Mouse (Mus musculus) kidney, postnatal 14 days (tissue): ENCODE data around the gene Thsd7b.
A peak's percentile ranks its signal among the peaks of the same experiment; 100 is the strongest.
"Not testable (repeated sequence)": the region's sequence is repeated elsewhere in the genome, so short reads cannot be mapped to it uniquely, and the experiment has no call there.

Experiments used
- DNase-seq: peaks from one replicate; pipeline ENCODE4 v3.0.0; 2022; ENCODE audit warnings: mixed read lengths

Thsd7b gene

DNA sequence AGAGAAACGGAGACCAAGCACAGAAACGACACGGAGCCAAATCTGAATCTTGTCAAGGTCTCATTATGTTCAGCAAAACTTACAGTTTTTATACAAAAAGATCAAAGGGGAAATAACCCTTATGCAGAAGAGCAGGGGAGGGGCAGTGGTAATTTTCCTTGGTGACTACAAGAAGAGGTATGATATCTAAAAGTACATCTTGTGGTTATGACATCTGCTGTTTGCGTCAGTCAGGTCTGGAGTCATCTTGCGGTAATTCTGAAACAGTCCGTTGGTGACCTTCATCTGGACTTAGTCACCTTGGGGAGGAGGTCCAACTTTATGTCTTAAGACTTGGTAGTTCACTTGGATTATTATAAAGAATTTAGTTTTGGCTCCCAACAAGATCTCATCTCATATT is 378.3 kb downstream of the Thsd7b start:
- not testable (repeated sequence) for DNase-seq

DNA sequence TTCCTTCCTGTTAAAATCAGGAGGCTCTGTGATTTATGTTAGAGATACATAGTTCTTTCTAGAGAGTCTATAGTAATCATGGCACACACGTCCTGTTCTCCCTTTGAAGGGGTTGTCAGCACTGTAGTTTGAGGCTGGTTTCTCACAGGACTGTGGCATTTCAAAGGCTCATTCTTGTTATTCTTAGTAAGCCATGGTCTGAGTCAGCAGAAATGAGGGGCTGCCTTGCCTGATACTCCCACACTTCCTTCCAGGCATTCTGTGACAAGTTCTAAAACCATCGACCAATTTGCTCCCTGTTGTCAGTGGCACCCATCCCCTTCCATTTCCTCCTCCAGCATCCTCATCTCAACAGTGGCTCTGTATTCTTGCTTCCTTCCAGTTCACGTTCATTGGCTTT is 384.9 kb downstream of the Thsd7b start:
- no peak for DNase-seq

DNA sequence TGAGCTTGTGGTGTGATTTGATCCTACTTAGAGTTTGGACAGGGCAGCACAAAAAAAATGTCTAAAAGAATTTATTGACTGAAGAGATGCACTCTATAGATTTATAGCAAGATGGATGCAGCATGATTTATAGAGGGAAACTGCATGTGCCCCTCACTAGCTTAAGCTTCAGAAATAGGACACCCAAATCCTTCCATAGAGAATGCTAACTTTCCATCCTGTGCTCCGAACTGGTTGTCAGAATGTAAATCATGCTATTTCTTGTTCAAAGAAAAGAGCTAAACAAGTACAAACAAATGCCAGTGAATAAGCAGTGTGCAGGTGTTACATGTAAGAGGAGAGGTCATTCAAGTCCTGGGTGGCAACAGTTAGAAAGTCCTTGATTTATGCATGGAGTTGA is 402.8 kb downstream of the Thsd7b start:
- DNase-seq: no peak

DNA sequence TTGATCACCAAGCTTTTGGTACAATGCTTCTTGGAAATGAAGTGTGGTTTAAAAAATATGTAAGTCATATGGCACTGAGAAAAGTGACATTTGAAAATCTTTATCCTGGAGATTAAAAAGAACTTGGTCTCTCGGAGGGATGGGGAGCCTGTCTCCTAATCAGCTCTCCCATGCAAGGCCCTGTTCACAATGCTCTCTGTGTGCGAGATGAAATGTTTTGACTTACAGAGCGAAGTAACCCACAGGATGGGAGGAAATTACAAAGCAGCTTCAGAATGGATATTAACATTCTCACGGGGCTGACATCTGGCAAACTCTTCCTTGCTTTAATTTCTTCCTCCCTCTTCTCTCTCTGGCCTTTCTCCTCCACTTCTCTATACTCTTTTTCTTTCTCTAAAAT is 405.7 kb downstream of the Thsd7b start:
- no peak for DNase-seq

DNA sequence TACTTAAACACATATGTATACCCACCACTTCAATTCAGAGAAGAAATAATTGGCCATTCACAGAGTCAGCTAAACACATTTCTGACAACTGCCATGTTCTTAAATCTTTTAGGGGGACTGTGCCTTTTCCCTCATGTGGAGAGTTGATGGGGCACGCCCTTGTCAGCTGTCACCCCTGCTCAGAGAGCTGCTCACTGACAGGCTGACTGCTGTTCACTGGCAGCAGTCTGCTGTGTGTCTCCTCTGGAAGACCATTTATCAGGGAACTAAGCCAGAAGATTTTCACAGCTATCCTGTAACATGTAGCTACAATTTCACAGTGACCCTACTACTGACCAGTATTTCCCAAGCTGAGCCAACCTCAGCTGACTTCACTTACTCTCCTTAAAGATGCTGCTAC is 432.6 kb downstream of the Thsd7b start:
- no peak for DNase-seq

DNA sequence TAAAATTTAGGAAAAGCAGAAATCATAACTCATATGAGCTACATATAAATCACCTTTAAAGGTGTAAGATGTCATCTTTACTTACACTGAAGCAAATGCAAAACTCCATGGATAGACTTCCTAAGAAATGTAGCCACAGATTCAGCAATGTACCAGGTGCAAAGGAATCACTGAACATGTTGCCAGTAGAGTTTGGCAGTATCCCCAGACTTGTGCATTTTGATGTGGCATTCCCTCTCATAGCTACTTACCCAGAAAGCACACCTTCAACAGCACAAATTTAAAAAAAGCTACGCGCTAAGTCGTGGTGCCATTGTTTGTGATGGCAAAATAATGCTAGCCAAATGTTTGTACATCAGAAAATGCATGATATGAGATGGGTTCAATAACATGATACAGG is 439.6 kb downstream of the Thsd7b start:
- no peak for DNase-seq

DNA sequence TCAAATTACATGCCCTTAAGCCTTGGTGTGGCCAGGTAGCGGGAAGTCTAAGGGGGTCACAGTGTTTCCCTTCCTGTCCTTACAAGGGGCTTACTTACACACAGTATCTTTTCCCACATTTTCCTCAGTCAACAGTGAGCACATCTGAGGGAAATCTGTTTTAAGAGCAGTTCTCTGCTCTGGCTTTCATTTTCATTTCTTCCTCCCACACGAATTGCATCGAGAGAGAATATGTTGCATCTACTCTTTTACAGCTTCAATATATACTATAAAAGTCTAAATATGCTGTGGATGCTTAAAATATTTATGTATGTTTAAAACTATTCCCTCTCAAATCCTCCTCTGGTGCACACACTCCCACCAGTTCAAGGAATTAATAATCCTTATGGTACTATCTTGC is 440.5 kb downstream of the Thsd7b start:
- no peak for DNase-seq

DNA sequence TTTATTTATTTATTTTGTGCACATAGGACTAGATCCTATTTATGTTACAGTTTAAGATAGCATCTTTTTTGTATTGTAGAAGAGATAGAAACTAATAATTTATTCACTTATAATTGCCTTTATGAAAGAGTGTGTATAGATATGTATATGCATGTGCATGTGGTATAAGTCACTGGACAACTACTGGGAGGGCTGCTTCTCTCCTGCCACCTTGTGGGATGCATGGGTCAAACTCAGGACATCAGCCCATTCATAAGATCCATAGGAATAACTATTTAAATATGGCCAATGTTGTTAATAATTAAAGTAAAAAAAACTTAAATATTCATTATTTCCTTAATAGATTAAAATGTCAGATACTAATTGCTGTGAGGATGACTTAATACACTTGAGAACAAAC is 446.5 kb downstream of the Thsd7b start:
- no peak for DNase-seq

DNA sequence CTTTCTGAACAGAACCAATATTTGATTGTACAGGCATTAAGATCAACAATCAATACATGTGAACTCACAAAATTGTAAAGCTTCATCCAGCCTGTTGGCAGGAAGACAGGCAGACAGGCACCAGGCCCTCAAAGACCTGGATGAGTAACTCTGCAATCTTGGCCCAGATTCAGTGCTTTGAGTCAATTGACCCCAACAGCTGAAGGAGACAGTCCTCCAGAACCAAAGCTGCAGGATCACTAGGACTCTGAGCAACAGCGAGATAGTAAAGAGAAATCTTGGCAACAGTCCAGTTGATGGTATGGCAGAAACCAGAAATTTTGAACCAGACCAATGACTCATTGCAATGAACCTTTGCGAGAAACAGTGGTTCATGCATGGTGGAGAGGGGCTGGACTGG is 458.9 kb downstream of the Thsd7b start:
- no peak for DNase-seq

DNA sequence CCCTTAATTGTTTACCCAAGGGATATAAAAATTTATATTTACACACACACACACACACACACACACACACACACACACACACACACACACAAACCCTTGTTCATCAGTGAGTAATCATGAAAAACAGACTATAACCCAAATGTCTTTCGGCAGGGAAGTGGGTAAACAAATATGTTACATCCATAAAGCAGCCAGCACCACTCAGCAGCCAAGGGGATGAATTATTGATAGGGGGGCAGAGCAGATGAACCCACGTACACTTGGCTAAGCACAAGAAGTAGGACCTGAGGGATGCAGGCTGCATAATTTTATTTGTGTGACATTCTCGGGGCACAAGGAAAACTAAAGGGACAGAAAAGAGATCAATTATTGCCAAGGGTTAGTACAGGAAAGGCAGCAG is 474.5 kb downstream of the Thsd7b start:
- no peak for DNase-seq

DNA sequence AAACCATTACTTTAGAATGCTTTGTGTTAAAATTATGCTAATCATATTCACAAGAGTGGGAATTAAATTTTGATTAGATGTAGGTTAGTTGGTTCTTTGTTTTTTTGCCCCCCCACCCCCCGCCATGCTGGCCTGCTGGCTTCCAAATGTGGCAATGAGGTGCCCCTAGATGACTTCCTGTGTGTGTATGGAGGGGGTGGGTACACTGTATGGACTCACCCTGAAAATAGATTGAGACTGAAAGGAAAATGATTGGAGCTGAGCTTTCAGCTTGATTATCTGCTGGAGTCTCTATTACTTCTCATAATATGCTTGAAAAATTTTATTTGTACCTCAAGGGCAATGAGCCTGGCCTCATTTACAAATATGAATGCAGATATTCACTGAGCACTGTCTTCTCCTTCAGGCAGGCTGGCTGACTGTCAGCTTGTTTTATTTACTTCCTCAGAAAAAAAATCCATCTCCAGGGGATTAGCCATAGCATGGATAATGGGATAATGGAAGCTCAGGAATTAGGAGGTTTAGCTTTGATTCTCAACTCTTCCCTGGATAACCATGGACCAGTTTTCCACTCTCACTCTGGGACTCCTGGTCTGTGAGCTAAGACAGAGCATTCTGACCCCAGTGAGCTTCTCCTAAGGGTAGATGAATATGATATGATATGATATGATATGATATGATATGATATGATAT is 483.6 kb downstream of the Thsd7b start:
- DNase-seq: no peak

DNA sequence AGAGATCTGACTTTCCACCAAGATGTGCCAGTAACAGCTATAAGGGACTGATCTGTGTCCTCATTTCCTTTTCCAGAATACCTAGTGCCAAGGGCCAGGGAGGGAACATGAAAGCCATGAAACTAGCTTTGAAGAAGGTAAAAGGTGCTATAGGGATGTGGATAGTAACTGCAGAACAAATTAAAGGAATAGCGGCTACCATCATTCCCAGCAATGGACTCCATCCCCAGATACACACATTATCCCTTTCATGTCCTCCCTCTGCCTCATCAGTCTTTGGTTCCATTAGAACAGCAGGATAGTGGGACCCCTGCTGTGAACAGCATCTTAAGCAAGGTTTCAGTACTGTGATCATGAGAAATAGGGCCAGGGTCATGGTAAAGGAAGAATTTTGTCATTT is 485.9 kb downstream of the Thsd7b start:
- no peak for DNase-seq

DNA sequence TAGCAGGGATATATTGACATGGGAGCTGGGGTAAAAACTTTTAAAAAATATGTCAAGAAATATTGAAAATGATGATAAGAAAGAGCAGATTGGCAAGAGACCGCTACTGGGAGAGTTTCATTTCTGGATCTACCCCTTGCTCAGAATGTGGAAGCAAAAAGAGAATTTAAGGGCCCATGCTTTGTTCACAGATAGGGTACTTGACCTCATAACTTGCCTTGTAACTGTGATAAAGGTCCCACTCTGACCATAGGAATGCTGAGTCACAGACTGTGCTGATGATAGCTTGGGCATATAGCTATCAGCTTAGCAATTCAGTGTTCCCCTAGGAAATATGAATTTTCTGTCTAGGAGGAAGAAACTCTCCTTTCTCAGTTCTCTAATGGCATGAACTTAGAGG is 488.1 kb downstream of the Thsd7b start:
- DNase-seq: no peak

DNA sequence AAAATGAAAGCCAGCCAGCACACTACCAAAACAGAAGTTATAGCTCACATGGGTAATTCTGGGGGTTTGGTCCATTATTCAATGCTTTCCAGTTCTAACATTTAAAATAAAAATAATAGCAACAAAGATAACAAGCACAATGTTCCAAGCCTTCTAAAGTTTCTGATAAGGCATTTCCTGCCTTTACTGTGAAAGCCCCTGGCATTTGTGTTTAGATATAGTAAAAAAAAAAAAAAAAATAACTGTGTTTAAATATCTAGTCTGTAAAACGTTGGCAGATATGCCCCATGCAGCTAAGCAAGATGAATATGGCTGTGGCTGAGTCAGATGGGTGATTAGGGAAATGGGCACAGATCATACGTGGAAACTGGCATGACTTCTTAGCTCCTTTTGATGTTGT is 491.6 kb downstream of the Thsd7b start:
- no peak for DNase-seq

DNA sequence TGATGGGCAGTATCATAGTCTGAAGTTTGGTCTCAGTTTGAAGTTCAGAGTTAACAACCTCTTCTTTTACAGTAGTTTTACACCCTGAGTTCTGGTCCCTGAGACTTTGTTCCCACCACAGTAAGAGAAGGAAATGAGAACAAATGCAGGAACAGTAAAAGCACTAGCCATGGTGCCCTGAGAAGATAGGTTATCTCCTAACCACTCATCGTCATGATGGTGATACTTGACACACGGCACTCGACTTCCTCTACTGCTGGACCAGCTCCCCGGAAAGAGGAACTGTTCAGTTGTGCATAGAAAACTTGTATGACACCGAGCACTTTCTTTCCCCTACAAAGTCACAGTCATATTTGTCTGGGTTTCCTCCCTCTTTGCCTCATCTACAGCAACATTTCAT is 504.0 kb downstream of the Thsd7b start:
- no peak for DNase-seq

DNA sequence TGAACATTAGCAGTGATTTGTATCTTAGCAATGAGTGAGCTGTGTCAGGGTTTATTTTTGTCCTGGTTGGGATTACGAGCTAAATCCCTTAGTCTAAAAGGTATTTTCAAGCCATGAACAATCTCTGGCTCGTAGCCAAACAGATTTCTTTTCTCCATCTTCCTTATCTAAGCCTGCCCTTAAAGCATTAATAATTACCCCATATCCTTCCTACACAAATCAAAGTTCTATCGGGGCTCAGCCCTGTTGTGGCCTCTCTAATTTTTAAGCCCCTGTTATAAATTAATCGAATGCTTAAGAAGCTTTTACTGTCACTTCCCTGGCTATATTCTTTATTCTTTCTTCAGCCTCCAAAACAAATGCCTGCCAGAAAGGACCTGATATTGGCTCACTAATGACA is 506.4 kb downstream of the Thsd7b start:
- no peak for DNase-seq

DNA sequence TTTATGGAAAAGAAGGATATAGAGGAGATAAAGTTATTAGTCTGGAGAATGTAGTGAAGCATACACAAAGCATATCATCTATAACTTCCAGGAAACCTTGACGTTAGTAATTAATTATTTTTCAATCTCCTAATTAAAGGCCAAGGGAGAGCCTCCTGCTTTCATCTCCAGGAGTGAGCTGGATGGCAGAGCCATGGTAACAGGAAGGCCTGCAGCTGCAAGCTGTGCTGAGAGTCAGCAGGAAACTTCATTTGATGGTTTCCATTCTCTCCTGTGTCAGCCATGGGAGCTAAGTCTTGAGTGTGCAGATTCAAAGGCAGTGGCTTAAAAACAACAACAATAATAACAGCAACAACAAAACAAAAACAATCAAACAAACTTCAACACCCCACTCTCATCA is 507.5 kb downstream of the Thsd7b start:
- no peak for DNase-seq

DNA sequence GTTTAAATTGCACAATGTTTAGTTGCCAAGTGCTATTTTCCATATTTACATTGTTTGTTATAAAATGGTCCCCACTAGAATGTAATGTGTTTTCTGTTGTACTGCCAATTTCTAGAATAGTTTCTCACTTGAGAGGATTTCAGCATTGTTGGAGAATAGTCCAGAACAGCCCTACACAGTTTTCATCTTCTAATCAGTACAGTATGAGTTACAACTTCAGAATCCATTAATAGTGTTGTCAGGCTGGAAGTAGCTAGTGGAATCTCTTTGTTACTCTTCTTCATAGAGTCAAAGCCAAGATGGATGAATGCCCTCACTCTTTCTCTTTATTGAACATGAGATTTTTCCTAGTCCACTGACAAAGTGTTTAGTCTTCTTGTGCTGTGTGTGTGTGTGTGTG is 525.4 kb downstream of the Thsd7b start:
- no peak for DNase-seq

DNA sequence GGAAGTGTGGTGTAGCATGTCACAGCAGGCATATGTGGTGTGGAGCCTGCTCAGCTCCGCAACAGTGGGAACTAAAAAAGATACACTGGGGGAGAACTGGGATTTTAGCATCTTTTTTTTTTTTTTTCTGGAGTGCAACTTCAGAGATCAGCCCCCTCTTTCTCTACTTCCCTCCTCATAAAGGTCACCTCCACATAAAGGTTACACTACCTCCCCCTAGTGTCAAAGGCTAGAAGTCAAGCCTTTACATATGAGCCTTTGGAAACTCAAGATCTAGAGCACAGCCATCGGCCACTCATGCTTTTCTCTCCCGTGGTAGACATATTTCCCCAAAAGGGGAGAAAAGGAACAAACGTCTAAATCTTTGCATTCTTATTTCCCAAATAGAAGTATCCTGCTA is 553.8 kb downstream of the Thsd7b start:
- no peak for DNase-seq

DNA sequence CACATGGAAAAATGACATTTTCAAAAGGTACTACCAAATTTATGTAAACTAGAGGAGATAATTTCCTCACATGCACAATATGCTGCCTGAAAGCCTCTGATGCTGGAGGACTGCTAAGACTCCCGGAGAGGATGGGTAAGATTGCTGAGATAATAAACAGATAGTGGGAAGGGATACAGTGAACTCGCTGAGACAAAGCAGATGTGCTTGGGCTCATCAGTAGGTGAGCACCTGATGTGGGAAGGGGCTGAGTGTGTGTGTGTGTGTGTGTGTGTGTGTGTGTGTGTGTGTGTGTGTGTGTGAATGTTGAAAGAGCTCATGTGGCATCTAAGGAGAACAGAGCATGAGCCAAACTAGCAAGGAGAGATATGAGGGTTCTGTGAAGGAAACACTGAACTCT is 564.2 kb downstream of the Thsd7b start:
- no peak for DNase-seq

DNA sequence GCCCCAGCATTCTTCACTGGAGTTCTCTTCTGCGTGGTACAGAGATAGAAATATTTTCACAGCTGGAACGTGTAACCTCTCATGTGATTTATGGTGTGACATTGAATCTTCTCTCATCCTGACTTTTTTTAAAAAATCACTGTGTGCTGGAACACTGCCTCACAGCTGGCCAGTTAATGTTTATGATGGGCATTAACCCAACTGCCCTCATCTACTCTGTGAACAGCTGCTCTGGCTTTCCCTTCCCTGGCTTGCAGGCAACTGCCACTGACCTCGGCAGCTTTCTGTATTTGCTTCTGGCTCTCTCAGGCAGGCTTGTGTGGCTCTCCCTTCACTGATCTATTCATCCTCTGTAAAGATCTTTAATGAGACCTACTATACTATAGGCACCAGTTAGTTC is 564.7 kb downstream of the Thsd7b start:
- peak; percentile 64 for DNase-seq

DNA sequence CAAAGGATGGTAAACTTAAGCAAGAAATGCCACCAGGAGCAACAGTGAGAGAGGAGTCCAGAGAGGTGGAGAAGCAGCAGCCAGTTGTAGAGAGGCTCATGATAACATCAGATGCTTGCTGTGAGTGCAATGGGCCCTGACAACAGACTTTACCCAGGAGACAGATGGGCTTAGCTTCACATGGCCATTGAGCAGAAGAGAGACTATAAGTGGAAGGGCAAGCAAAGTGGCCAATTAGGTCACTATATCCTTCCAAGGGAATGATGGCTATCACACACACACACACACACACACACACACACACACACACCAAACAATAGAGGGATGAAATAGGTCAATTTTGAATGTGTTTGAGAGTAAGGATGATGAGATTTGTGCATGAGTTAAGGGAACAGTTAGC is 565.4 kb downstream of the Thsd7b start:
- DNase-seq: no peak

DNA sequence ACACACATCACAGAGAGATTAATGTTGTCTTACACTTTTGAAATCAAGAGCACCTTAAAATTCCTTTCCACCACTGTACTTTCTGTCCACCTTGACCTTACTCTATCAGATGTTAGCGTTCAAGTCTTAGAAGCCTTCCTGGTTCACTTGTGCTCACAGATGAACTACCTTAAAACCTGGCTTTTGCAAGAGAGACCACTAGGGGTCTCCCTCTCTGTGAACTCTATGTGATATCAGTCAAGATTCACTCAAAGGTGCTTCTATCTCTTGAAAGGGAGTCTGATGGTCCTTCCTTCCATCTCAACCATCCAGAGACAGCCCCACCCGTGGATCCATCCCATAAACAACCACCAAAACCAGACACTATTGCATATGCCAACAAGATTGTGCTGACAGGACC is 570.3 kb downstream of the Thsd7b start:
- DNase-seq: peak; percentile 21

DNA sequence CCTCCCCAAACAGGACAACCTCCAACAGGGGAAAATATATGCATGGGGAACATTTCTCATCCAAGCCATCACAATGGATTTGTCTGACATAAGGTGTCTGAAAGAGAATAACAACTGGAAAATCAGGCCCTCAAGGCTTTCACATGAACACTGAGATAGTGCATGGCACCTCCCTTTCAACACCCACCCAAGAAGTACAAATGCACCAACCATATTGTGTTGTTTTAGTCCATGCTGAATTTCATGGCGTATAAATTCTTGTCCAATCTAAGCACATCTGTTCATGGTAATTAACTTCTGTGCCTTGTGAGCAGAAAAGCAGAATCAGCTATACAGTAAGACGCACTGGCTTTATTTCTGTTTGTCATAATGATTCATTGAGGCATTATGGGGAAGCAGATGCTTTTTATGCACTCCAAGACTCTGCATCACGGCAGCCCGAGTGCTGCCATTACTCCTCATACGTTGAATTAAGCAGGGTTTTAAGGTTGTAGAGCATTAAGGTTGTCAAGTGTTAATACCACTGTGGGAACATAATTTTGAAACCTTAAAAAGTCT is 577.0 kb downstream of the Thsd7b start:
- DNase-seq: no peak

DNA sequence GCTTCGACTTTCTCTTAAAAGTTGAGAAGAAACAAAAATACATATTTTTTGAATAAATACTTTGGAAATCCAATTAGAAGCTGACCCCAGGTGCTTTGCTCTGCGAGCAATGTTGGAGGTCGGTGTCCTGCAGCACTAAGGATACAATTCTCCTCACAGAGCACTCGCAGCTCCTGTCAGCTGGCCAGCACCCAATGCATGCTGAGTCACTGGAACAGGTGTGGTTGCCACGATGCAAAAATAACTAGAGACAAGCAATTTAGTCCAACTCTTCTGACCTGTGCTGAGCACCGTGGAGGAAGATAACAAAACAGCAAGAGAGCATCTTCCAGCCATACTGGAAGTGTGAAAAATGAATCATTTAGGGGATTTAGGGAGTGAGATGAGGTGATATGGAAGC is 594.6 kb downstream of the Thsd7b start:
- DNase-seq: no peak
